Mouse (Mus musculus) embryonic fibroblast, embryonic 13.5 days (primary cell): ENCODE measurements at regions not wholly inside any gene's neighbourhood (a gene's known extent, or its start where the extent isn't known, plus 50 kb on each side); places are given as distances from the start of the nearest gene placed in this dataset.

Experiments used
- CTCF ChIP-seq: IDR thresholded peaks from 2 replicates; pipeline ENCODE4 v1.5.1; 2011; ENCODE audit warnings: mild to moderate bottlenecking, control low read depth, low read length, moderate library complexity, borderline replicate concordance; ENCODE audit not compliant: insufficient read depth
- POLR2A ChIP-seq: IDR thresholded peaks from 2 replicates; pipeline ENCODE4 v1.6.1; 2011; ENCODE audit warnings: low read depth, mild to moderate bottlenecking, control low read depth, low read length, moderate library complexity

GRCm38 (mm10) chr13:53667518-53667917, 194.6 kb upstream of the Msx2 start:
- TF ChIP-seq CTCF (no peak), POLR2A (no peak)
